Mouse (Mus musculus) cerebellum, adult 11-12 months (tissue): ENCODE results near the gene Tmem205.

Experiments
- DNase-seq: peaks from one replicate; pipeline ENCODE4 v3.0.0; 2022

Gene Tmem205

DNA sequence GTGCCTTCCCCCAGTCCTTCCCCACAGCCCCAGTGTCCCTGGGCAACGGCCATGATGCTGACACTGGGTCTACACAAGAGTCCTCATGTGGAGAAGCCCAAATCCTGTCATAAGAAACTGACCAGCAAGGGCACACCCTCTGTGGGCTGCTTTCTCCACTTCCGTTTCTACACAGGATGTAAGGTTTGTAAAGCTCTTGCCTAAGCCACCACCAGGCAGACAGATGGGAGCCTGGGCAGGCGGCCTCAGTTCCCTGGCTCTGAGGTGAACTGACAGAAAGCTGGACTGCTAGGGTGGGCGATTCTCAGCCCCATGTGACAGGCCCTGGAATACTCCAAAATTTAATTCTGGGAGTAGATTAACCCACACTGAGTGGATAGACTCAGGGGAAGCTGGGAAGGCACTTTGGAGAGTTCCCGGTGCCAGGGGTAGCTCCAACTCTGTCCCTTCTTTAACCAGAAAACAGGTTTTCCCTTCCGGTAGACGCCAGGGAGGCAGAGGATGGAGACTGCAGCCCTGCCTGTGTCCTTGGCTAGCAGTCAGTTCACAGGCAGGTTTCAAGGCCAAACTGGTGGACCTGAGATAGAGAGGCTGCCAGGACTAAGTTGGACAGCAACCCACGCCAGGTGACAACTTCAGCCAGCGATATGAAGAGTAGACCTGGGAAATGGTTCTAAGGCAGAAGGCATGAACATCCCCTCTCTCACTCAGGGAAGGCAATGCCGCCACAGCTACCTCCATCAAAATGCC lies 17.7 kb downstream of the Tmem205 start:
- peak; percentile 54 for DNase-seq

DNA sequence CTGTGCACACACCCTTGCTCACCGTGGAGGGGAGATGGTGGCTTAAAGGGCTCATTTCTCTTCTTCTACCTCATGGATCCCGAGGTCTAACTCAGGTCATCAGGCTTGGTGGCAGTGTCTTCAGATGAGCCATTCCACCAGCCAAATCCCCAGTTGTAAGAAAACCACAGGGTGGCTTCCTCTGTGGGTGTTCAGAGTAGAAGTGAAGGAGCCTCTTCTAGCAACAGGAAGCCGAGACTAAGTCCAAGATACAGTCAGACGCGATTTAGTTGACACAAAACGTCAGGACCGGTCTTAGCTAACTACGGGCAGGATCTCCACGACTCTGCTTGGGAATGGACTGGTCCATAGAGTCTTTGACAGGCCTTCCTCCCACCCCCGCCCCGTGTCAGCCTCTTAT lies 19.1 kb downstream of the Tmem205 start:
- DNase-seq: no peak

DNA sequence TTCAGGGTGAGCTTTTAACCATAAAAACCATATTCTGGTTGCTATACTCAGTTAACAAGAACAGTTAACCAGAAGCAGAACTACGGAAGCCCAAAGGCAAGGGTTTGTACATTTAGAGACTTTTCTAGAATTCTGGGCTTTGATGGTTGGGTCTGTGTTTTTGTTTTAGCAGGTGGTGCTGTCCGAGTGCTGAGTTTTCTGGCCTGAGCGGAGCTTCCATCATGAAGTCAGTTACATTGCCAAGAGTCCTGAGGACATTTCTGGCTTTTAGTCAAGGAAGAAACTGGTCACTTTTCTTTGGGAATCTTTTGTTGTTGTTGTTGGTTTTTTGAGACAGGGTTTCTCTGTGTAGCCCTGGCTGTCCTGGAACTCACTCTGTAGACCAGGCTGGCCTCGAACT lies 23.3 kb downstream of the Tmem205 start:
- DNase-seq: no peak

DNA sequence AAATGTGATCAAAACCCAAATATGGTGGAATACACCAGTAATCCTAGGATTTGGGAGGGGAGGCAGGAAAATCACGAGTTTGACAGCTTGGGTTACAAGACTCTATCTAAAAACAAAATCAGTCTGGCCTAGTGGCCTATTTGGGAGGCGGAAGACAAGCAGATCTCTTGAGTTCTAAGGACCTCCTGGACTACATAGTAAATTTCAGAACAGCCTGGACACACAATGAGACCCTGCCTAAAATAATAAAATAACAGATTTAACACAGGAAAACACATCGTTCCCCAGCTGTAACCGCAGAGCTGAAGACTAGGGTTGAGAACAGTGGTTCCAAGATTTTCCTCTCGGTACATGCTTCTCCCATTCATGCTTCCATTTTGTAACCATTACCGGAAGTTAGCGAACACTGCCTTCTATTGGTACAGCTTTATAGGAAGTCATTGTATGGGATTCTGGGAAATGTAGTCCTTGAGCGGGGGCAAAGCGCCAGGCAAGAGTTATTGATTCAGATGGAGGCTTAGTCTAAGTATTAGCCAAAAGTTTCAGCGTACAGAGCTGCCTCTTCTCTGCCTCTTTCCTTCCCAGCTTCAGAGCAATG lies 26.0 kb downstream of the Tmem205 start:
- DNase-seq: peak; percentile 71

DNA sequence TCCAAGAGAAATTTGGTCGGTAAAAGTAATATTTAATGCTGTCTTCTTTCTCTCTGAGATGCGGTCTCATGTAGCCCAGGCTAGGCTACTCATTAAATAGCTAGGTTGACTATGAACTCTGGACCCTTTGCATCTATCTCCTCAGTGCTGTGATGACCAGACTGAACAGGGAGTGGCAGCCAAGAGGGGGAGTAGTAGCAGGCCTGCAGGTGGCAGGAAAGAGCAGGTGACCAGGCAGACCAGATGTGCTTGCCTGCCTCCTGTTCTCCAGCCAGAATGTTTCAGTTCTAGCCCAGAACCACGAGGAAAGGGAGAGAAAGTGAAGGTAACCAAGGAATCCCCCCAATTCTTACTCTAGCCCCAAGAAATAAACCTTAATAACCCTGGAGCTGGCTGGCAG lies 38.1 kb downstream of the Tmem205 start:
- DNase-seq: no peak

DNA sequence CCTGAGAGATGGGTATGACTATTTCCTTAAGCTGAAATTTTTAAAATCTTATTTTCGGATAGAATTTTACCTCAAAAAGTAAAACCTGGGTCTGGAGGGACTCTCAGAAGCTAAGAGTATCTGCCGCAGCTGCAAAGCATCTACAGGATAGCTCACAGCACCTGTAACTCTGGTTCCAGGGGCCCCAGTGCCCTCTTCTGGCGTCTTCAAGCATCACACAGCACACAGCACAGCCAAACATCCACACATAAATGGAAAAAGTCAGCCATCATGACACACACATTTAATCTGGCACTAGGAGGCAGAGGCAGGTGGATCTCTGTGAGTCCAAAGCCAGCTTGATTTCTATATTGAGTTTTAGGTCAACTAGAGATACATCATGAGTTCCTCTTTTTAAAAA lies 50.8 kb downstream of the Tmem205 start:
- DNase-seq: no peak

DNA sequence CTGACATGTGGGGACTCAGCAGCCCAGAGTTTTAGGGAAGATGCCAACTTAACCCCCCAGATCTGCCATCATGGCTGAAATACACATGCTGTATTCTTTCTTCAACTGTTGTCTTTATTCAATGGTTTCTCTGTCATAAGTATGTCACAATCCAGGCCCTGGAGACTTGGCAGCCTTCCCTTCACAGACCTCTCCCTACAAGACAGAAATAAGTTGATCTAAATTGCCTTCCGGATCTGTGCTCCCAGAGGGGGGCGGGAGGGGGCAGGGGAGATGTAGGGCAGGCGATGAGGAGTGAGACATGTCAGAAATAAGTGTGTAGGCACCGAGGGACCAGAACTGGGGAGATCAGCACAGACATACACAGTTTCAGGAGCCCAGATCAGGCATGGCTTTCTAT lies 55.2 kb downstream of the Tmem205 start:
- no peak for DNase-seq
